Mouse (Mus musculus): Measurements from ENCODE around the gene Gpx2.

GRCm38 (mm10) chr12:76822651-76823041 lies 27.3 kb upstream of the Gpx2 start, which contains the start of gene Rab15:
- no peak for TF ChIP-seq GATA1 (IDR thresholded peaks at IDR 0.05; ENCODE audit: low read length)
- no peak for TF ChIP-seq TAL1 (IDR thresholded peaks at IDR 0.05; ENCODE audit: low read length)
